Mouse (Mus musculus): Measurements from ENCODE around the gene Slc35e4.
"Not testable (repeated sequence)": the region's sequence is repeated elsewhere in the genome, so short reads cannot be mapped to it uniquely, and the experiment has no call there.

Slc35e4 gene

GRCm38 (mm10) chr11:3918738-3919137 is 4.3 kb upstream of the Slc35e4 start:
- in situ Hi-C loops (cut with MboI, MseI): no loop called here

DNA sequence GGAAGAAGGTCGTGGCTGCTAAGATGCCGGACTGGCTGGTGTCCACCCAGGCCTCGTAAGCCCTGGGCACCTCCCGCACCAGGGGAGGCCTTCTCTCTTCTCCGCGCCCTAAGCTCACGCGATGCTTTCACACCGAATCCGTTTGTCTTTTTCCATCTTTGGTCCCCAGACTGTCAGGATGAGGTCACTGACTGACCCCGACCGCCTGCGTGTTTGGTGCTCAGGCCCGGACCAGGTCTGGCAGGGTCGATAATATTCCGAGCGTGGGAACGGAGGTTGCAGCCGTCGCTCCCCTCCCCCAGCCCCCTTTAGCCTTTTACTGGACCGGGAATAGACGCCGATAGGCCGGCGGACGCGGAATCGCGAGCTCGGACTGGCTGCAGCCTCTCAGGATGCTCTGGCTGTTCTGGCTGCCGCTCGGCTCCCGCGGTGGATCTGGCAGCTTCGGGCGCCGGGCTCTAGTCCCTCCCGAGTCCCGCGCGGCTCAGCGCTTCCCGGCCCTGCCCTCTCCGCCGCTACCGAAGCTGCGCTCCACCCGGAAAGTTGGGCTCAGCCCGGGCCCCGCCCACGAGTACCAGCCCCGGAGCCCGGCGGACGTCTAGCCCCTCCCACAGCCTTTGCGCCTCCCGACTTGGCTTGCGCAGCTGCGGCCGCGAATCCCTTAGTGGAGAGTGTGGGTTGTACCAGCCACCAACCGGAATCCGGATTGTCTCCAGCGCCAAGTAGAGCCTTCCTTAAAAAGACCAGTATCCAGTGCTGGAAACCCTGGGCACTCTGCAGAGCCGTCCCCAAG is 952 bp downstream of the Slc35e4 start:
- in situ Hi-C loops (cut with MboI, MseI): no loop called here

DNA sequence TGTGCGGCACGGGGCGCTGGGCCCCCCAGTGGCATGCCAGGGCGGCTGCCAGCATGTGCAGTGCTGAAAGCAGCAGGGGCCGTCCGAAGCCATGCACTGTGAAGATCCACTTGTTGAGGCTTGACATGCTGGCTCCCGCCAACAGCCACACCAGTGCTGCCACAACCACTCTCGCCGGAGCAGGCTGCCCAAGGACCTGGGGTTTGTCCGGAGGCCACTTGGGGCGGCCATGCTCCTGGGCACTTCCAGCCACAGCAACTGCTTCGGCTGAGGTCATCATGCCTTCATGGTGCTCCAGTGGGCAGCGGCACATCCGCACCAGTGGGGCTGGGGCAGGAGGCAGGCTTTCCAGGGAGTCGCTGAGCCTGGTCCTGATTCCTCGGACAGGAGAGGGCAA is 1.6 kb downstream of the Slc35e4 start:
- in situ Hi-C loops (cut with MboI, MseI): no loop called here

DNA sequence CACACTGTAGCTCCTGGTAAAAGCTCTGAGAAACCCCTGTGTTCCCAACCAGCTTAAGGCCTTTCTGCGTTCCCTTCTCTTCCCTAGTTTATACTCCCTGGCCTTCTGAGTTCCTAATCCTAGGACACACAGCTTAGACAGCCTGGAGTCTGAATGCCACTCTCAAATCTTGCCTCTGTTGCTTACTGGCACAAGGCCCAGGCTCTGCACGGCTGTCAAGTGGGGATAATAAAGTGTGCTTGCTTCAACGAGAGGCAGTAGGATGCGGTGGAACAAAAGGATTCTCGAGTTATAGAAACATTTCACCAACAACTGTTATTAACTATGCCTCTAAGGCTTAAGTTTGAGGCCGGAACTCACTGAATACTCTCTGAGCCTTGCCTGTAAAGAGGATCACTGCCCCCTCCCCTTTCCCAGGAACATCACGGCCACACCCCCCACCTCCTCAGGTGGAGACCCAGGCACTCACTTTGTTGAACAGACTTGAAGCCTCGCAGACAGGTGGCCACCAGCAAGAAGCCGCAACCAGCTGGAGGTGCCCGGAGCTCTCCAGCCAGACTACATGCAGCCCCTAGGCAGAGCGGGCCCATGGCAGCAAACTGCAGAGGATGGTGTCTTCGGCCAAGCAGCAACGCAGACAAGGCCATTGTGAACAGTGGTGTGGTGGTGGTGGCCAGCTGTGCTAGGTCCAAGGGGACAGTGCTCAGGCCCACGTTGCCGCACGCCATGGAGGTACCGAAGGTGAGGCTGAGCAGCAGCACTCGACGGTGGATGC is 2.2 kb downstream of the Slc35e4 start:
- in situ Hi-C loops (cut with MboI, MseI): no loop called here

DNA sequence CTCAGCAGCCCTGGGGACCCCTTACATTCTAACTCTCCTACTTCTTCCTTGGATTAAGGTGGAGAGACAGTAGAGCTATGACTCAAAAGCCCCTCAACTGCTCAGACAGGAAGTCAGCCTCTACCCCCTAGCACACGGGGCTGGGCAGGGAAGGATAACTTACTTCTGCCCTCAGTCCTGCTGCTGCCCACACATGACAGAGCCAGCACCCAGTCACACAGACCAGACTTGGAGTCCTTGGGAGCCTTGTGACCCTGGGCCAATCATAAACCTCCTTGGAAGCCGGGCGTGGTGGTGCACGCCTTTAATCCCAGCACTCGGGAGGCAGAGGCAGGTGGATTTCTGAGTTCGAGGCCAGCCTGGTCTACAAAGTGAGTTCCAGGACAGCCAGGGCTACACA is 3.0 kb downstream of the Slc35e4 start:
- in situ Hi-C loops (cut with MboI, MseI): not testable (repeated sequence)

GRCm38 (mm10) chr11:3910513-3911310 is 3.8 kb downstream of the Slc35e4 start:
- in situ Hi-C loops (cut with MboI, MseI): no loop called here

- in situ Hi-C loops (cut with MboI, MseI): loop anchor here in 1 of 2 experiments (5.0 kb wide), 1 partner anchor 47 kb away; the partner anchor contains the start of gene Osbp2
Measured at GRCm38 (mm10) chr11:3909236-3909635, 5.2 kb downstream of the Slc35e4 start.

GRCm38 (mm10) chr11:3905446-3905845 is 9.0 kb downstream of the Slc35e4 start:
- in situ Hi-C loops (cut with MboI, MseI): loop anchor here in 1 of 2 experiments (5.0 kb wide), 1 partner anchor 43 kb away; the partner anchor contains the start of gene Osbp2

GRCm38 (mm10) chr11:3904673-3905072 is 9.8 kb downstream of the Slc35e4 start:
- in situ Hi-C loops (cut with MboI, MseI): loop anchor here in 1 of 2 experiments (5.0 kb wide), 1 partner anchor 42 kb away; the partner anchor contains the start of gene Osbp2

DNA sequence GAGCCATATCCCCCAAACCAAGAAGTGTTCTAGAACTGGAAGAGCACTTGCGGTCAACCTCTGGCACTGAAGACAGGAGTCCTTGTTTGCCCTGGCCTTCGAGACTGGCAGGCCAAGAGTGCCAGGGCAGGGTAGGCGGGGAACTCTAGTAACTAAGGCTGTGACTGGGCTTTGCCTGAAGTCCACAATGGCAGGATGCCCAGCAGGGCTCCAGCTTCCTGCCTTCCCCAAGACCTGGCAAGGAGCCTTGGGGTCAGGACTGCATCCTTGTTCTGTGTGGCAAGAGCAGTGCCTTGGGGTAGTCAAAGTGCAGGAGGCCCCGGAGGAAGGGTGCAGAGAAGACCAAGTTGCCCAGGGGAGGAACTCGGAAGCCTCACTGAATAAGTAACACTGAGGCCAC is 11.4 kb downstream of the Slc35e4 start:
- in situ Hi-C loops (cut with MboI, MseI): no loop called here

GRCm38 (mm10) chr11:3902516-3902915 is 11.9 kb downstream of the Slc35e4 start:
- in situ Hi-C loops (cut with MboI, MseI): no loop called here

- in situ Hi-C loops (cut with MboI, MseI): no loop called here
Measured at GRCm38 (mm10) chr11:3900296-3900695, 14.2 kb downstream of the Slc35e4 start.

DNA sequence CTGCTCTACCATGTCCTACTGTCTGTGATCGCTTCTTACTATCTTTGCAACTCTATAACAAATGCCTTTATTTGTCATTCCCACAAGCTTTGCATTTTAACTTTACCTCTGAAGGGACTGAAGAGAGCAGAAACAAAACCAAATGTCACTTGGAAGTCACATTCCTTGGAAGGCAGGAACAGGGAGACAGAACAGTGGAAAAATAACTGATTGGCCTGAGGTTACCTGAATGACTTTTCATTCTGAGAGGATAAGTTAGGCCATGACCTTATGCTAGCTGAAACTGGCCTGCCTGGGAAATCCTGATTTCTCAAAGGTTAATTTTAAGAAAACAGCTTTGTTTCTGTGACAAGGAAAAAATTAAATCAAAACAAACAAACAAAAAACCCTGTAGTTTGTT is 18.5 kb downstream of the Slc35e4 start:
- in situ Hi-C loops (cut with MboI, MseI): no loop called here

- in situ Hi-C loops (cut with MboI, MseI): no loop called here
Measured at GRCm38 (mm10) chr11:3895458-3895857, 19.0 kb downstream of the Slc35e4 start.

DNA sequence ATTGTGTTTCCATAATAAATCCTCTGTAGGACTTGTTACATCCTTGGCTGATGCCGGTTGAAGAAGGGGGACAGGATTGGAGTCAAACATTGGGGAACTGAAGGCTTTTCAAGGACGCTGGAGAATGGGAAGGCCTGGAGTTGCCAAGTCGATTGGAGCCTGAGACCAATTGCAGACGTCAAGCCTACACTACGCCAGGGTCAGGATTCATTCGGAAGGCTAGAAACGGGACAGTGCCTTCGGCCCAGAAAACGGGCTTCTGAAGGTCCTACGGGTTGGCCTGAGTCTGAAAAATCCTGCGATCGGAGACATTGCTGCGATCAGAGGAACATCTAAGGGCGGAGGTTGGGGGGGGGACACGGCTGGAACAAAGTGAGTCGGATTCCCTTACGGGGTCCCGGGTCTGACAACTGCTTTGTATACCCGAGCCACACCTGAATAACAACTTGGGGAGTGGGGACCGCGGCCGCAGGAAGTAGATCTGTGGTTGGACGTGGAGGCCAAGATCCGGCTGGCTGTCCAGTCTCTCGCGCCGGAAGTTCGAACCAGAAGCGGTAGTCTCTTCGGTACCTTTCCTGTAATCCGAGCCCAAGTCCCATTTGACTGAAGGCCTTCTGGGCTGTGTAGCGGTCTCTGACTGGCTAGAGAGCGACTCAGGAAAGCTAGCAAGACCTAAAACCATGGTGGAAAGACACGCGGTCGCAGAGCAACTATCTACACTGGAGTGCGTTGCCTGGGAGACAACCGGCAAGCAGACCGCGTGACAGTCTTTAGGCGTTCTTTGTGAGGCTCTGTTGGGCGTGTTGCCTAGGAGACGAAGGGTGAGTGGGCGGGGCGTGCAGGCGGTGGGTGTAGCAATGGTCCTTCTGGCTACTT is 19.8 kb downstream of the Slc35e4 start, which contains the start of the genes 4921536K21Rik and Dusp18:
TSS of gene 4921536K21Rik (minus strand) at position 693 of the 876 bp plus-strand sequence.
TSS of gene Dusp18 (plus strand) at position 835 of the 876 bp plus-strand sequence.
- in situ Hi-C loops (cut with MboI, MseI): no loop called here

- in situ Hi-C loops (cut with MboI, MseI): no loop called here
Measured at GRCm38 (mm10) chr11:3893970-3894369, 20.5 kb downstream of the Slc35e4 start.

GRCm38 (mm10) chr11:3887331-3887730 is 27.1 kb downstream of the Slc35e4 start:
- in situ Hi-C loops (cut with MboI, MseI): no loop called here

GRCm38 (mm10) chr11:3883711-3884110 is 30.8 kb downstream of the Slc35e4 start:
- in situ Hi-C loops (cut with MboI, MseI): no loop called here

- in situ Hi-C loops (cut with MboI, MseI): no loop called here
Measured at GRCm38 (mm10) chr11:3879836-3880235, 34.6 kb downstream of the Slc35e4 start.

DNA sequence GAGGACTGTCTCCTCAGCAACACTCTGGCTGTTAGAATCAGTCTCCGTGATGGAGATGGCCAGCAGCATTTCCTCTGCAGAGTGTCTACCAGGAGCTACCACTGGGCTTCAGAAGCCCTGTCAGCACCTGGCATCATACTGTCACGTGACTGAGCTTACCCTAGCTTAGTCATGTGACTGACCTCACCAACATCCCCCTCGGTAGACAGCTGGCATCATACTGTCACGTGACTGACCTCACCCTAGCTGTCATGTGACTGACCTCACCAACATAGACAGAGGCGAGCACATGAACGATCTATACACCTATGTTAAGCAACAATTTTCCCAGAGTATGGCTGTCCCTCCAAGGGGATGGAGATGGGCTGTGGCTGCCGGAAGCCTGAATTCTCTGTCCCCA is 35.8 kb downstream of the Slc35e4 start:
- in situ Hi-C loops (cut with MboI, MseI): no loop called here

DNA sequence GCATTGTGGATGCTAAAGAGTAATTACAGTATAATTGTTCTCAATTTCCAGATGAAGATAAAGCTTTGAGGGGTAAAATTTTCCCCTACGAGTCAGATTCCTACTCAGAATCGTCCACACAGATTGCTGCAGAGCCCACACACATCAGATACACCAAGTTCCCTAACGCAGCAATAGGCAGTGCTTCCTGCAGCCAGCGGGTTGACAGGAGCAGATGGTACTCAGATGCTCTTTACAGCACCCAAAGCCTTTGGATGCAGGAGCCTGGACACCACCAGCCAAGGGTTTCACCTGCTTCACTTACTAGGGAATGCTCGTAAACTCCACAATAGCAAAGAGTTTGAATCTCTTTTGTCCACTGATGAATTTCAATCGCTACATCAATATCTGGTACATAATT is 38.0 kb downstream of the Slc35e4 start:
- in situ Hi-C loops (cut with MboI, MseI): no loop called here
